Mouse (Mus musculus) lung, adult 2 months (tissue): ENCODE data around the gene Zic5. TPM values are rescaled to one million over a fixed set of nuclear protein-coding genes. Genes with fewer than 3 reads are reported as not detected.

Experiments used
- DNase-seq: peaks from one replicate; pipeline ENCODE4 v3.0.0; 2022
- H3K4me1 ChIP-seq: fragments of 200-500 bp; 2 replicates; pipeline ENCODE4 v1.6.1; 2011; ENCODE audit warnings: low read length; ENCODE audit not compliant: control insufficient read depth, insufficient read depth
- H3K4me3 ChIP-seq: fragments of 200-500 bp; replicated peaks from 2 replicates; pipeline ENCODE3; 2011; ENCODE audit warnings: low read depth, mild to moderate bottlenecking, control low read depth, low read length; ENCODE audit errors: extremely low read depth
- CTCF ChIP-seq: fragments of 200-500 bp; IDR thresholded peaks from 2 replicates; pipeline ENCODE4 v1.5.1; 2011; ENCODE audit warnings: mild to moderate bottlenecking, low read length, control low read depth; ENCODE audit not compliant: insufficient read depth
- POLR2A ChIP-seq: fragments of 200-500 bp; IDR thresholded peaks from 2 replicates; pipeline ENCODE4 v1.6.1; 2011; ENCODE audit warnings: low read depth, mild to moderate bottlenecking, control low read depth, low read length, borderline replicate concordance; ENCODE audit errors: extremely low read depth
- WGBS: fragments of 180-500 bp; shearing (Covaris S2); methylation state at CpG from one replicate; pipeline ENCODE4 v1.1.7; 2018; 5-methylcytosine and 5-hydroxymethylcytosine counted together
- polyA plus RNA-seq: library from polyadenylated mRNA; depleted of rRNA; stranded (reverse); fragments of >200 nt; gene quantifications from 2 replicates; pipeline ENCODE4 v1.2.3, GENCODE M21; 2012; rRNA removed

Zic5 gene
- 0.06 TPM in 1 of 2 replicates, not detected in the other for polyA plus RNA-seq

DNA sequence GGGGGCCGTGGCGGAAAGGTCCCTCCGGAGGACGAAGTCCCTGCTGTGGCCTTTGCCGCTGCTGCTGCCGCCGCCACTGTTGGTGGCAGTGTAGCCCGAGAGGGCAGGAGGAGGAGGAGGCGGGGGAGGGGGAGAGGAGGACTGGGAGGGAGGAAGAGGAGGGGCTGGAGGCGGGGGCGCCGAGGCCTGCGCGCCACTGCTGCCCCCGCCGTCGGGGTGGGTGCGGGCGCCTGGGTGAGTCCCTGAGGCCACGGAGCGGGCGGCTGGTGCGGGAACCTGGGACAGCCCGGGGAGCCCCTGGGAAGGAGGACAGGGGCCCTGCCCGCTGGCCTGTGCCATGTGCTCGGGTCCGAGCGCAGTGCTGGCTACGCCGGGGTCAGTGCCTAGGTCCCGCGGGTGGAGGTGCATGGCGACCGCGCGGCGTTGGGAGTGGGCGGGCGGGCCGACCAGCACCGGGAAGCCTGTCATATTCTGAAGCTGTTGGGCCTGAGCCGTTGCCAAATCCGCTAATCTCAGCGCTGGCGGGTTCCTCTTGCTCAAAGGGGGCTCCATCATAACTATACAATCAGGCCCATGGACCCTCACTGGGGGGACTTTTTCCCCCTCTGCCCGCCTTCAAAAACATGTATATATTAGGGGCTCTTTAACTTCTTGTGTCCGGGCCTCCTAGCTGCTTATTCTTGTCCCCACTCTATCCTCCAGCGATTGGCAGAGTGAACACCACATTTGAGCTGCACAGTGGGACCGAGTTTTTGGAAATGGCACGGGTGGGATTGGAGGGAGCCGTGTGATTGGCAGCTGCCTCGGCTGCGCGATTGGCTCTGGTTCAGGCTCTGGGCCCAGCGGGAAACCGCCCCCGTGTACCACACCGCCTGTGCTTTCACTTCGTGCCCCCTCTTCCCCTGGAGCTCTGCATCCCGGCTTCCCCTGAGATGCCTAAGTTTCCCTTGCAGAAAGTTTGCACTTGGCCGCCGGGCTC is at the start of gene Zic5:
TSS of gene Zic5 (minus strand) at position 915 of the 979 bp plus-strand sequence.
- 3% methylated on average over 60 of the region's 62 CpGs for WGBS
- TF ChIP-seq POLR2A (no peak), CTCF (no peak)
- H3K4me1 ChIP-seq, result peaks cover 5% of the 10 kb centered on the region; the same call in 1 of the 2 replicates
- DNase-seq, result no peak
- no peak within 1 kb of the TSS for H3K4me3 ChIP-seq

DNA sequence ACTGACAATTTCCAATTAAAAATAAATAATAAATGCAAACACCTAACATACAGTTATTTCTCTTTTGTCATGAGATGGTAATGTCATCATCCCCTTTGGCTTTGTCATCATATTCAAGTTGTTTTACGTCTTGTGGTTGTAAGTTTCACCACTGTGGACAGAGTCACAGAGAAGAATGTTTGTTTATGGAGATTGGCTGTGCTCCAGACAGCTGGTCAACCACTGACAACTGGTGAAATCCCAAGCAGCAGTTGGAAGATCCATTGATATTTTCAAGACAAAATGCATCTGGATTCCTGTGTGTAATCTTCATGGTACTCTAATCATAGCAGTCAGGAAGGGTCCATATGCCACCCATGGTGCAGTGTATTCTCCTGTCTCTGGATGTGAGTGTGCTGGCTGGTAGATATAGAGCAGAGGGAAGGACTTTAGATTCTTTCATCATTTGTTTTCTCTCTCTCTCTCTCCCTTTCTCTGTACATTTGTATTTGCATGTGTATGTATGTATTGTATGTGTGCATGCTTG is 48.1 kb upstream of the Zic5 start:
- Histone ChIP-seq H3K4me1 (no peaks in the 10 kb centered on the region), H3K4me3 (no peak overlapping the region)
- TF ChIP-seq CTCF (no peak), POLR2A (no peak)
- no peak for DNase-seq
- 20% methylated on average over 1 of the region's 1 CpGs for WGBS

DNA sequence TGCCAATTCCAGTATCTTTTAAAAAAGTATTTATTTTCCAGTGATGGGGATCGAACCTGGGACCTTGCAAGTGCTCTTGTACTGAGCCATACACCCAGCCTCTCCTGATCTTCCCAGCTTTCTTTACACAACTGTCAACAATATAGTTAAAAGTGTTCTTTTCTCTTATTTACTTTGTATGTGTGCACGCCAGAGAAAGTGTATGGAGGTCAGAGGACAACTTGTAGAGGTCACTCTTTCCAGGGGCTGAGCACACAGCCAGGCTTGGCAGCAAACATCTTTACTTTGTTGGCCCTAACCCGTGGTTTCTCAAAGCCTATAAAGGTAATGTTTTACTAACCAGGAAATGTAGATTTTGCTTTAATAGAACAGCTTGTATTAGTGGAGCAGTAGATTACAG is 46.0 kb upstream of the Zic5 start:
- Histone ChIP-seq H3K4me1 (no peaks in the 10 kb centered on the region), H3K4me3 (no peak overlapping the region)
- DNase-seq, result no peak
- no peak for TF ChIP-seq POLR2A
- no peak for TF ChIP-seq CTCF
- 52% methylated on average over 3 of the region's 3 CpGs for WGBS

DNA sequence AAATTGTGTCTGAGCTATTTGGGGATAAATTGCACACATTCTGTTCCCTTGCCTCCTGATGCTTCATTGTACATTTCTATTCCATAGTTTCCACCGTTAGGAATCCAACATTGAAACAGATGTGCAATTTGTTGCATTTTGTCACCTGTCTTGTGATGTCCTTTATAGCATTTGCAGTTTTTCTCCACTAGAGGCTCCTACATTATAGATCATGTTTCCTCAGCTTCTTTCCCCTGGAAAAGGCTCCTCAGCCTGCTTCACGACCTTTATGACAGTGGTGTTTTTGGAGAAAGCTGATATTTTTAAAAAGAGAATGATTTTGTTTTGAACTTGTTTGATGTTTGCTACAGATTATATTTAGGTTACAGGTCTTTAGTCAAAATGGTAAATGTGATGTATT is 43.6 kb upstream of the Zic5 start:
- DNase-seq, result no peak
- WGBS, result 14% methylated on average over 2 of the region's 2 CpGs

DNA sequence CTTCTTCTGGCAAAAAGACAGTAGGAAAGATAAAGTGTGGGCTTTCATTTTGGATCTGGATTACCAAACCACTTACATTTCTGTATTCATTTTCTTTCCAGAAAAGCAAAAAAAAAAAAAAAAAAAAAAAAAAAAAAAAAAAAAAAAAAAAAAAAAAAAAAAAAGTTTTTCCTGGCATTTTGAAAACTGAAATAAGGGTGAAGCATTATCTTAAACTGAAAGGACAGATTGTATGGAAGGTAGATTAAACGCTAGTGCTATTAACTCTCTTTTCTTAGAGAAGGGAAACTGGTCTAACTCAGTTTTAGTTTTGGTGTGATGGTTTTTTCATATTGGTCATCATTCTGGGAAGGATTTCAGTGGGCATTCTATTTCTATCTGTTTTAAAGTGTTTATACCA is 26.5 kb upstream of the Zic5 start:
- WGBS, result 68% methylated on average over 1 of the region's 1 CpGs
- no peak for DNase-seq
- H3K4me3 ChIP-seq, result no peak overlapping the region
- TF ChIP-seq CTCF (no peak), POLR2A (no peak)
- H3K4me1 ChIP-seq, result 0 out of 2 replicates have a peak, but pooled peaks cover 3% of the 10 kb centered on the region

More for the DNA sequence above, 43.6 kb upstream of the Zic5 start:
- Histone ChIP-seq H3K4me1 (no peaks in the 10 kb centered on the region), H3K4me3 (no peak overlapping the region)
- no peak for TF ChIP-seq CTCF
- TF ChIP-seq POLR2A, result no peak

DNA sequence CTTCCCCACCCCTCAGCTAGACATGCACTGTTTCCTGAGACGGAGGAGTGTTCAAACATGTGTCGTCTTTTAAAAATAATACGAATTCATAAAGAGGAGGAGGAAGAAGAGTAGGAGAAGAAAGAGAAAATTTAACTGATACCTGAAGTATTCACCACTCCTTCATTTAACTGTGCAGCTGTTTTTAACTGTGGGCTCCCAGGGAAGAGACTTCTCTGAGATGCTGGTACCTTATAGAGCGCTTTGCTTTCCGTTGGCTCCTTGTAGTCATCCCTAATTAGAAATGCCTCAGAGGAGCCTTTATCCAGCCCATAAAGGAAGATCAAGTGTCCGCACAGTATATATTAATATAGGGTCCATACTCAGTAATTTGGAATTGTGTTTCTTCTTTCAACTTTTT is 26.0 kb upstream of the Zic5 start:
- Histone ChIP-seq H3K4me3 (no peak overlapping the region), H3K4me1 (0 out of 2 replicates have a peak, but pooled peaks cover 3% of the 10 kb centered on the region)
- 70% methylated on average over 6 of the region's 6 CpGs for WGBS
- DNase-seq, result no peak
- TF ChIP-seq CTCF (no peak), POLR2A (no peak)

DNA sequence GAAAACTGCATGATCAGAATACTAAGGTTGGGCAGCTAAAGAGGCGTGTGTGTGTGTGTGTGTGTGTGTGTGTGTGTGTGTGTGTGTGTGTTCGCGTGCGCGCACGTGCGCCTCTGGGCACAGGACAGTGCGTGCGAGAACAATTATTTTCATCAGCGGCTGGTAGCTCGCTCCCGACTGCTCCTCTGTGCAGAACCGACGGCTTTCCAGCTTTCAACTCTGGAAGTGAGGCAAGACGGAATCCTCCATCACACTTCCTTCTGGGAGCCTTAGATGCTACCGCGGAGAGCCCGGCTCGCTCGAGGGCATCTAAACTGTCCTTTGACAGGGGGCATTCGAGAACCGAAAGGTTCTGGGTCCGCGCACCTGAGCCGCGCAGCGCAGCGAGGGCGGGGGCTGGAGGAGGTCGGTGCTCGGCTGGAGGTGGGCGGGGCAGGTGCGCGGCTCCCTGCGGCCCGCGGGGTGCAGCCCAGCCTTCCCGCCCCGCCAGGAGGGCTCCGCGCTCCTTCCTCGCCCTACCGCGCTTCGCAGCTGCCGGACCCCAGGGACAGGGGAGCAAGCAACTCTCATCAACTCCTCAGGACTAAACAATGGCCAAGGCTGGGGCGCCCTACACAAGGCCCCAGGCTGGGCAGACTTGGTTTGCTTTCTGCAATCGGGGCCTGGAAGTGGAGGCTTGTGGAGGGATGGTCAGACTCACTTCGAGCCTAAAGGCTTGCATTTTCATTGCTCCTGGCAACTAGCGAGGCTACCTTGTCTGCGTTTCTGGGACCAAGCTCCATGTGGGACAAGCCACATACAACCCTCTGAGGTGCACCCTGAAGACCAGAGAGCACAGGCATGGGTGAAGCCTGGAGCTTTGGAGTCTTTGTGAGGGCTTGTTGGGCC is 25.2 kb upstream of the Zic5 start, which contains the start of gene Gm10837:
TSS of gene Gm10837 (plus strand) at position 146 of the 888 bp plus-strand sequence.
- no peak within 1 kb of the TSS for H3K4me3 ChIP-seq
- WGBS, result 3% methylated on average over 51 of the region's 51 CpGs
- TF ChIP-seq CTCF, result no peak
- no peak for TF ChIP-seq POLR2A
- H3K4me1 ChIP-seq, result 0 out of 2 replicates have a peak, but pooled peaks cover 3% of the 10 kb centered on the region
- no peak for DNase-seq

DNA sequence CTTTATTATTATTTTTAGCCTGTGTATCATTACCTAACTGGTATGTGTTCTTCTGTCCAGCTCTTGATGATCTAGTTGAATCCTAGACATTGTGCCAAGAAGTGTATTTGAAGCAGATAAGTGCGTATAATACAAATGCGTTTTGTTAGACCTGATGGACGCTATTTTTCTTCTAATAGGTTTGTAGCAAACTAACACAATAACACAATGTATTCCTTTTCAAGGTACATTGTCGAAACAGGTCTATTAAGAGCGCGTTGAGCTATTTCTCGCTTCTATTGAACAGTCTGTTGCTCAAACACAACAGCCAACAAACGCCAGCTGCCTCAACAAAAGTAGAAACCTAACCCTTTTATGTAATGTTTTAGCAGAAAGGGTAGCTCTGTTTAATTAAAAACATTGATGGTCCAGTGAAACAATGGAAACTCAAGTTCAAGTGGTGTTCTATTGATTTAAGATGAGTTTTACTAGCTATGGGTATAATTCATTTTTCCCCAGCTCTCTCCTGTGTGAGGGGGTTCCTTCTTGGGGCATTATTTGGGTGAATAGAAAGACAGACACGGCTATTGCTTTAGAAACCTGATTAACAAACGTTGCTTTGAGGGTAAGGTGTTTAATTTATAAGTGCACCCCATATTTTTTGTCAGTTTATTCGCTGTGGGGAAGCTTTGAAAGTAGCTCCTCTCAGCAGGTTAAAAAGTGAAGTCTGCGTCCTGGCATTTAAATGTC is 24.4 kb upstream of the Zic5 start:
- 12% methylated on average over 12 of the region's 12 CpGs for WGBS
- Histone ChIP-seq H3K4me1 (0 out of 2 replicates have a peak, but pooled peaks cover 3% of the 10 kb centered on the region), H3K4me3 (no peak overlapping the region)
- TF ChIP-seq POLR2A, result no peak
- no peak for TF ChIP-seq CTCF
- DNase-seq, result no peak
